Mouse (Mus musculus): ENCODE measurements at regions not wholly inside any gene's neighbourhood (a gene's known extent, or its start where the extent isn't known, plus 50 kb on each side); places are given as distances from the start of the nearest gene placed in this dataset.

DNA sequence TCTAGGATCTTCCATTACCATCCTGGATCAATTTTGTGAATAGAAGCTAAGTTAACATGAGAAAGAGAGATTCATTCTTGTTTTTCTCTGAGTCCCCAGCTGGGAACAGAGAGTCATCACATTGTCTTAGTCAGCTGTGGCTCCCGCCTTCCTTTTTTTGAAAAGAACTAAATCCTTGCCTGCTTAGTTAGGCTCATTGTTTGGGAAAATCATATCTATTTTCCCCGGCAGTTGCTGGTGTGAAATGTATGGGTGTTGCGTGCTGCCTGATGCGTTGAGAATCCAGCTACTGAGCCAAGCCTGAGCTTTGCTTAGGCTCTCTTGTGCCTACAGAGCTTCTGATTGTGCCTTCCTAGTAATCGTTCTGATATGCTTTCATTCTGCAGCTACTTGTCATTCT lies 66.3 kb downstream of the Fam50b start:
- WGBS = 86% methylated on average over 5 of the region's 5 CpGs
- TF ChIP-seq CTCF (IDR thresholded peaks at IDR 0.05; ENCODE audit: low read depth) = no peak
- no peak overlapping the region for H3K4me3 ChIP-seq (replicated peaks; ENCODE audit: low read depth, low read length)
- H3K4me1 ChIP-seq (replicated peaks; ENCODE audit: insufficient read depth, low read length) = no peaks in the 10 kb centered on the region
- H3K9ac ChIP-seq (ENCODE audit: low read depth, low read length) = no peak overlapping the region
- H3K27me3 ChIP-seq (ENCODE audit: insufficient read depth, low read length) = no peaks in the 10 kb centered on the region
- no peak overlapping the region for H3K4me2 ChIP-seq (ENCODE audit: low read length)
- no peak for DNase-seq (ENCODE audit: low spot score)
- no peak for ATAC-seq (replicated peaks; ENCODE audit: low FRiP score, low read depth)
- H3K36me3 ChIP-seq (ENCODE audit: insufficient read depth, low read length) = no peaks in the 10 kb centered on the region
- H3K27ac ChIP-seq = no peak overlapping the region
- H3K9me3 ChIP-seq (replicated peaks; ENCODE audit: low read length) = no peaks in the 10 kb centered on the region

DNA sequence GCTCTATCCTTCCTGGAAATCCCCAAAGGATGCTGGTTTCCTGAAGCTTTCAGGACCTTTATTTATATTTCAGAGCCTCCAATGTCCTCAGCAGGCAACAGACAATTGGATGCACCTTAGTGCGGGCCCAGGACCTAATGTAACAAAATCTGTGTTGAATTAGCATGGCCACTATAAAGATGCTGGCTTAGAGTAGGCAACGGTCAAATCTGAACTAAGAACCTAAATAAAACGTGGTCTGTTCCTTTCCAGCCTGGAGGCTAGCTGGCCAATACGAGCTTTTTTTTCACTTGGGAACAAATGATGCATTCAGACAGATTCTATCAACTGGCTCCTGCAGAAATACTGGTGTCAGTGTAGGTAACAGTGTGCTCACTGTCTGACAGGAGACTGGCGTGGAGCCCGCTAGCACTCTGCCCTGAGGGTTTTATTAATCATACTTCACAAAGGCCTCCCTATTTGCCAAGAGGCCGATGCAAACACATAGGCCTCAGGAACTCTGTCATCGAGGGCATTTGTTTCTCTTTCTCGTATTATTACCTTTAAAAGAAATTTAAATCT lies 68.5 kb upstream of the Prpf4b start:
- H3K4me2 ChIP-seq (ENCODE audit: low read length) = no peak overlapping the region
- no peaks in the 10 kb centered on the region for H3K27me3 ChIP-seq (ENCODE audit: insufficient read depth, low read length)
- H3K4me3 ChIP-seq (replicated peaks; ENCODE audit: low read depth, low read length) = no peak overlapping the region
- H3K27ac ChIP-seq = no peak overlapping the region
- no peak for TF ChIP-seq CTCF (IDR thresholded peaks at IDR 0.05; ENCODE audit: low read depth)
- no peaks in the 10 kb centered on the region for H3K9me3 ChIP-seq (replicated peaks; ENCODE audit: low read length)
- no peak overlapping the region for H3K9ac ChIP-seq (ENCODE audit: low read depth, low read length)
- WGBS = 56% methylated on average over 9 of the region's 9 CpGs
- H3K36me3 ChIP-seq (ENCODE audit: insufficient read depth, low read length) = no peaks in the 10 kb centered on the region
- no peak for ATAC-seq (replicated peaks; ENCODE audit: low FRiP score, low read depth)
- no peaks in the 10 kb centered on the region for H3K4me1 ChIP-seq (replicated peaks; ENCODE audit: insufficient read depth, low read length)
- no peak for DNase-seq (ENCODE audit: low spot score)

DNA sequence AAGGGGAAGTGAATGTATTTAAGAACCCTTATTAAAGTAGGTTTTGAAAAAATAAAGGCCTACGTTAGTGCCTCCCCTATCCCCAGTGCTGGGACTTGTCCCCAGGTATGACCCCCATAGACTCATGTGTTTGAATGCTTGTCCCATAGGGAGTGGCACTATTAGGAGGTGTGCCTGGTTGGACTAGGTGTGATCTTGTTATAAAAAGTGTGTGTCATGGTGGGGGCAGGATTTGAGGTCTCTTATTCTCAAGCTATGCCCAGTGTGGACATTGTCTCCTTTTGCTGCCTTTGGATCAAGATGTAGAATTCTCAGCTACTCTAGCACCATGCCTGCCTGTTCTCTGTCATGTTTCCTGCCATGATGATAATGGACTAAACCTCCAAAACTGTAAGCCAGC lies 65.6 kb upstream of the Prpf4b start:
- WGBS = 79% methylated on average over 1 of the region's 1 CpGs
- TF ChIP-seq CTCF (IDR thresholded peaks at IDR 0.05; ENCODE audit: low read depth) = no peak
- ATAC-seq (replicated peaks; ENCODE audit: low FRiP score, low read depth) (no peak), DNase-seq (ENCODE audit: low spot score) (no peak)
- Histone ChIP-seq H3K9me3 (replicated peaks; ENCODE audit: low read length) (0 out of 2 replicates have a peak, but pooled peaks cover 4% of the 10 kb centered on the region), H3K36me3 (ENCODE audit: insufficient read depth, low read length) (no peaks in the 10 kb centered on the region), H3K4me2 (ENCODE audit: low read length) (no peak overlapping the region), H3K9ac (ENCODE audit: low read depth, low read length) (no peak overlapping the region), H3K27ac (no peak overlapping the region), H3K4me1 (replicated peaks; ENCODE audit: insufficient read depth, low read length) (peaks cover 2% of the 10 kb centered on the region; the same call in 1 of the 2 replicates), H3K4me3 (replicated peaks; ENCODE audit: low read depth, low read length) (no peak overlapping the region), H3K27me3 (ENCODE audit: insufficient read depth, low read length) (no peaks in the 10 kb centered on the region)

DNA sequence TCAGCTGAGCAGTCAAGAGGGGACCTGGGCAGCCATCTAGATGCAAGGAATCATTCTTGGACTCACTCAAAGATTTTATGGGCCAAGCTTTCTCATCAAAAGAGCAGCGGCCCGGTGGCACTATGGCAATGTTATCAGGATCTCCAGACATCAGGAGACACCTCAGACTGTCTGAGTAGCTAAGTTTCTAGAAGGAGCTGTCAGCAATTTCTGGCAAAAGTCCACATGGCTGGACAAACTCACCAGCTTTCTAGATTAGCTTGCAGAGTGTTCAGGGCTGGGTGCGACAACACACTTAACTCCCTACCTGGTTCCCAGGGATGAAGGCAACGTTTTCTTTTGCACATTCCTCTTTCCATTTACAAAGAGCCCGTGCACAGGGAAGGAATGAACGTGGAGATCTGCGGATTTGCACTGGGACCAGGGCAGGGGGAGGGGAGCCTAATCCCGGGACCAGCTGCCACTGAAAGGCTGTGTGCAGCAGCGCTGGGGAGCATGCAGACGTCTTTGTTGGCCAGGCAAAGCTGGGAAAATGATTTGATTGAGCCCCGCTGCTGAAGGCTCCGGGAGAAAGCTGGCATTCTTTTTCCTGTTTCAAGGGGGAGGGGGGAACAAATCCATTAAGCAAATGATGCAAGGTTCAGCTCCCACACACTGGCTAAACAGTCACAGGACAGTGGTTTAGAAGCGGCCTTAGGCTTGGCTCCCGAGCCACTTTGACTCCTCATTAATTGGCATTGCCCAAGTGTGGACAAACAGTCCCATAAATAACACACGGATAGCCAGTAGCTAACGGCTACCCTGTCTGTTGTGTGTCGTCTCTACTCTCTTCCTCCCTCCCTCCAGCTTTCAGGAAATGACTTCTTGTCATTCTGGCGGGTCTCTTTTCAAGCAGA lies 60.7 kb upstream of the Prpf4b start:
- peaks cover 10% of the 10 kb centered on the region for H3K4me1 ChIP-seq (replicated peaks; ENCODE audit: insufficient read depth, low read length)
- WGBS = 8% methylated on average over 18 of the region's 18 CpGs
- ATAC-seq (replicated peaks; ENCODE audit: low FRiP score, low read depth) = peak; percentile 83
- no peak for TF ChIP-seq CTCF (IDR thresholded peaks at IDR 0.05; ENCODE audit: low read depth)
- peak; percentile 73 for DNase-seq (ENCODE audit: low spot score)
- no peaks in the 10 kb centered on the region for H3K27me3 ChIP-seq (ENCODE audit: insufficient read depth, low read length)
- H3K9me3 ChIP-seq (replicated peaks; ENCODE audit: low read length) = 0 out of 2 replicates have a peak, but pooled peaks cover 4% of the 10 kb centered on the region
- H3K36me3 ChIP-seq (ENCODE audit: insufficient read depth, low read length) = no peaks in the 10 kb centered on the region
- no peak overlapping the region for H3K4me3 ChIP-seq (replicated peaks; ENCODE audit: low read depth, low read length)
- peak overlapping the region; percentile 32; the same call in 1 of the 2 replicates for H3K9ac ChIP-seq (ENCODE audit: low read depth, low read length)
- peak overlapping the region; percentile 37; the same call in 1 of the 2 replicates for H3K27ac ChIP-seq
- H3K4me2 ChIP-seq (ENCODE audit: low read length) = peak overlapping the region; percentile 46

DNA sequence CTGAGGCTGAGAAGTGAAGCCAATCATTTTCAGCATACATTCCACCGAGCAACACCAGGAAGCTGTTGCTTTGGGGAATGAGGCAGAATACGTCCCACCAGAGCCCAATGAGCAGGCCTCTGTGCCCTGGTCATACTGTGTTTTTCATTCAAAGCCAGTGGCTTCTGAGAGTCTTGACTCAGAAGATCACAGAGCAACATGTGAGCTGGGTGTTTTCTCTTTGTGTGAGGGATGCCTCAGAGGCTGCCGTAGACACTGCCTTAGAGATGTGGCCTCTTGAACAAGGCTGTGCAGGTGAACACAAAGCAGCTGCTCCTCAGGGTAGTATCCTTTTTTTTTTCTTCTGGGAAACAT lies 60.1 kb upstream of the Prpf4b start:
- H3K4me2 ChIP-seq (ENCODE audit: low read length) = peak overlapping the region; percentile 46
- no peak overlapping the region for H3K4me3 ChIP-seq (replicated peaks; ENCODE audit: low read depth, low read length)
- H3K27me3 ChIP-seq (ENCODE audit: insufficient read depth, low read length) = no peaks in the 10 kb centered on the region
- H3K27ac ChIP-seq = peak overlapping the region; percentile 37; the same call in 1 of the 2 replicates
- TF ChIP-seq CTCF (IDR thresholded peaks at IDR 0.05; ENCODE audit: low read depth) = no peak
- 0 out of 2 replicates have a peak, but pooled peaks cover 4% of the 10 kb centered on the region for H3K9me3 ChIP-seq (replicated peaks; ENCODE audit: low read length)
- H3K4me1 ChIP-seq (replicated peaks; ENCODE audit: insufficient read depth, low read length) = peaks cover 10% of the 10 kb centered on the region
- no peak for ATAC-seq (replicated peaks; ENCODE audit: low FRiP score, low read depth)
- no peaks in the 10 kb centered on the region for H3K36me3 ChIP-seq (ENCODE audit: insufficient read depth, low read length)
- DNase-seq (ENCODE audit: low spot score) = no peak
- H3K9ac ChIP-seq (ENCODE audit: low read depth, low read length) = no peak overlapping the region
- 20% methylated on average over 3 of the region's 3 CpGs for WGBS

DNA sequence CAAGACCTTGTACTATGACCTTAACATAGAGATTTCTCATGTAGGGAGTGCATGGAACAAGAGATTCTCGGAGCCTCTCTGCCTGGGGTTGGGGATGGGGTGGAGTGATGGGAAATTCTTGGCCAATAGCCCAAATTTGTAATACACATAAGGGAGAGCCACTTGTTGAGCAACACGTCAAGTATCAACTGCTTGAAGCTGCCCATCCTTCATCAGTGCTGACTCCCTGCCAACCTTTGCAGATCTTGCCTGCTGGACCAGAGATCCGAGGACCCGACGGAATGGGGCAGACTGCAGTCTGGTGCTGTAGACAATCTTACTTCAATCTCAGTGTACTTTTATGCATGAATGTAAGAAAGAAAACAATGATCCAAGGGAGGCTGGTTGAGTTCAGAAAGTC lies 56.9 kb upstream of the Prpf4b start:
- Histone ChIP-seq H3K27ac (no peak overlapping the region), H3K4me1 (replicated peaks; ENCODE audit: insufficient read depth, low read length) (peaks cover 10% of the 10 kb centered on the region), H3K4me2 (ENCODE audit: low read length) (no peak overlapping the region), H3K9me3 (replicated peaks; ENCODE audit: low read length) (no peaks in the 10 kb centered on the region), H3K27me3 (ENCODE audit: insufficient read depth, low read length) (no peaks in the 10 kb centered on the region), H3K4me3 (replicated peaks; ENCODE audit: low read depth, low read length) (no peak overlapping the region), H3K9ac (ENCODE audit: low read depth, low read length) (no peak overlapping the region), H3K36me3 (ENCODE audit: insufficient read depth, low read length) (no peaks in the 10 kb centered on the region)
- no peak for ATAC-seq (replicated peaks; ENCODE audit: low FRiP score, low read depth)
- 63% methylated on average over 5 of the region's 5 CpGs for WGBS
- no peak for DNase-seq (ENCODE audit: low spot score)
- no peak for TF ChIP-seq CTCF (IDR thresholded peaks at IDR 0.05; ENCODE audit: low read depth)
